Mouse (Mus musculus): Measurements from ENCODE around the gene Myo9b. TPM values are rescaled to one million over a fixed set of nuclear protein-coding genes. Genes with fewer than 3 reads are reported as not detected.

Myo9b gene
- polyA plus RNA-seq, 1 experiment = 8.8 TPM

DNA sequence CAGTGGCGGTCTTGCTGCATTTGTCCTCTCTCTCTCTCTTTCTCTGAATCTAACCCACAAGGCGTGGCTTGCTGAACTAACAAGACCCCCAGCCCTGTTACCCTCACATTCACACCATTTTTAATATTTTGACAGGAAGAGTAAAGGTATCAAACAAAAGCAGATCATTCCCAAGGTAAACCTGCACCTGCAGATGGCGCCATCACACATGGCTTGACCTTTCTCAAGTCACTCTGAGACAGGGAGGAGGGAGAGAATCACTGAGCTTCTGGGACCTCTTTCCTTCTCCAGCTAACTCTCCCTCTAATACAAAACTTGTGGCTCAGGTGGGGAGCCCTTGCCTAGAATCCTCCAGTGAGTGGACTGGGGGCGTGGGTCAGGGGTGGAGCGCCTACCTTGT is 68.1 kb downstream of the Myo9b start:
- Histone ChIP-seq H3K4me3 (ENCODE audit: control insufficient read depth, low read depth, low read length) (no peak overlapping the region), H3K36me3 (ENCODE audit: control insufficient read depth, insufficient read depth, low read length) (no peaks in the 10 kb centered on the region; the same call in 1 of the 2 replicates), H3K27ac (ENCODE audit: control insufficient read depth, insufficient read depth, low read depth, low read length) (no peak overlapping the region), H3K27me3 (ENCODE audit: control insufficient read depth, insufficient read depth, low read length) (no peaks in the 10 kb centered on the region), H3K4me1 (ENCODE audit: control insufficient read depth, insufficient read depth, low read length) (no peaks in the 10 kb centered on the region)
- TF ChIP-seq CTCF (IDR thresholded peaks at IDR 0.05; ENCODE audit: control insufficient read depth, insufficient read depth, insufficient replicate concordance, low read depth, low read length) (no peak), POLR2A (IDR thresholded peaks at IDR 0.05; ENCODE audit: control insufficient read depth, low read depth, low read length) (no peak)

- Histone ChIP-seq H3K4me3 (ENCODE audit: control insufficient read depth, low read depth, low read length) (no peak overlapping the region), H3K27ac (ENCODE audit: control insufficient read depth, insufficient read depth, low read depth, low read length) (no peak overlapping the region), H3K27me3 (ENCODE audit: control insufficient read depth, insufficient read depth, low read length) (no peaks in the 10 kb centered on the region), H3K4me1 (ENCODE audit: control insufficient read depth, insufficient read depth, low read length) (no peaks in the 10 kb centered on the region), H3K36me3 (ENCODE audit: control insufficient read depth, insufficient read depth, low read length) (no peaks in the 10 kb centered on the region; the same call in none of the 2 replicates)
- no peak for TF ChIP-seq POLR2A (IDR thresholded peaks at IDR 0.05; ENCODE audit: control insufficient read depth, low read depth, low read length)
- no peak for TF ChIP-seq CTCF (IDR thresholded peaks at IDR 0.05; ENCODE audit: control insufficient read depth, insufficient read depth, insufficient replicate concordance, low read depth, low read length)
Measured at GRCm38 (mm10) chr8:71346581-71346980, 74.1 kb downstream of the Myo9b start.

DNA sequence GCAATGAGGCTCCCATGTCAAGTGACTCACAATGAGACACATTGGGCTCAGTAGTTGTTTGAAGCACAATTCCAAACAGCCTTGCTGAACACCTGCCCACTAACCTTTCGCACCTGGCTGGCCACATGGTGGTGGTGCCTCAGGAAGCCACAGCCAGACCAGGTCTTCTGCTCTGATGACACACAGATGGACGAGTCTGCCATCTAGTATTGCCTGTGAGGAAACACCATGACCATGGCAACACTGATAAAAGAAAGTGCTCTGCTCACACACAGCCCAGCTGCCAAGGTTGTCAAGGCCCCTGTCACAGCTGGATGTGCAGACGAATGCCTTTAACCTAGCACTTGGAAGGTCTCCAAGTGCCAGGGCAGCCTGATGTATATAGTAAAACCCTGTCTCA is 78.6 kb downstream of the Myo9b start:
- no peak for TF ChIP-seq CTCF (IDR thresholded peaks at IDR 0.05; ENCODE audit: control insufficient read depth, insufficient read depth, insufficient replicate concordance, low read depth, low read length)
- TF ChIP-seq POLR2A (IDR thresholded peaks at IDR 0.05; ENCODE audit: control insufficient read depth, low read depth, low read length) = no peak
- Histone ChIP-seq H3K27me3 (ENCODE audit: control insufficient read depth, insufficient read depth, low read length) (no peaks in the 10 kb centered on the region), H3K27ac (ENCODE audit: control insufficient read depth, insufficient read depth, low read depth, low read length) (no peak overlapping the region), H3K36me3 (ENCODE audit: control insufficient read depth, insufficient read depth, low read length) (no peaks in the 10 kb centered on the region; the same call in none of the 2 replicates), H3K4me3 (ENCODE audit: control insufficient read depth, low read depth, low read length) (no peak overlapping the region), H3K4me1 (ENCODE audit: control insufficient read depth, insufficient read depth, low read length) (no peaks in the 10 kb centered on the region)

- no peak for TF ChIP-seq CTCF (IDR thresholded peaks at IDR 0.05; ENCODE audit: control insufficient read depth, insufficient read depth, insufficient replicate concordance, low read depth, low read length)
- TF ChIP-seq POLR2A (IDR thresholded peaks at IDR 0.05; ENCODE audit: control insufficient read depth, low read depth, low read length) = no peak
- H3K36me3 ChIP-seq (ENCODE audit: control insufficient read depth, insufficient read depth, low read length) = no peaks in the 10 kb centered on the region; the same call in none of the 2 replicates
- H3K27me3 ChIP-seq (ENCODE audit: control insufficient read depth, insufficient read depth, low read length) = no peaks in the 10 kb centered on the region
- H3K4me3 ChIP-seq (ENCODE audit: control insufficient read depth, low read depth, low read length) = no peak overlapping the region
- H3K4me1 ChIP-seq (ENCODE audit: control insufficient read depth, insufficient read depth, low read length) = no peaks in the 10 kb centered on the region
- no peak overlapping the region for H3K27ac ChIP-seq (ENCODE audit: control insufficient read depth, insufficient read depth, low read depth, low read length)
Measured at GRCm38 (mm10) chr8:71351520-71351919, 79.0 kb downstream of the Myo9b start.

DNA sequence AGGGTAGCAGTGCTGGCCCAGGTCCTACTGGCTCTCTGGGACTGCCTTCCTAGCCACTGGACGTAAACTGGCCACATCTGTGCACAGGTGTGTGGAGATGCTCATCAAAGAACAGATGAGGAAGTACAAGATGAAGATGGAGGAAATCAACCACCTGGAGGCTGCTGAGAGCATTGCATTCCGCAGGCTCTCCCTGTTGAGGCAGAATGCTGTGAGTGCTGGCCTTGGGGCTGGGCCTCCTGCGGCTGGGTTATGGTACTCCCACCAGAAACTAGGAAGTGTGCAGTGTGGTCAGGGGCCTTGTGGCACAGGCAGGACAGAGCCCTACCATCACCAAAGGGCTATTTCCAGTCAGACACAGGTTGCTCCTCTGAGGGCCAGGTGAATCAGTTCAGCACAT is 85.5 kb downstream of the Myo9b start:
- Histone ChIP-seq H3K4me1 (ENCODE audit: control insufficient read depth, insufficient read depth, low read length) (no peaks in the 10 kb centered on the region), H3K27ac (ENCODE audit: control insufficient read depth, insufficient read depth, low read depth, low read length) (no peak overlapping the region), H3K36me3 (ENCODE audit: control insufficient read depth, insufficient read depth, low read length) (no peaks in the 10 kb centered on the region; the same call in 1 of the 2 replicates), H3K27me3 (ENCODE audit: control insufficient read depth, insufficient read depth, low read length) (no peaks in the 10 kb centered on the region), H3K4me3 (ENCODE audit: control insufficient read depth, low read depth, low read length) (no peak overlapping the region)
- peak; percentile 3; the same call in 1 of the 2 replicates for TF ChIP-seq CTCF (IDR thresholded peaks at IDR 0.05; ENCODE audit: control insufficient read depth, insufficient read depth, insufficient replicate concordance, low read depth, low read length)
- TF ChIP-seq POLR2A (IDR thresholded peaks at IDR 0.05; ENCODE audit: control insufficient read depth, low read depth, low read length) = no peak

DNA sequence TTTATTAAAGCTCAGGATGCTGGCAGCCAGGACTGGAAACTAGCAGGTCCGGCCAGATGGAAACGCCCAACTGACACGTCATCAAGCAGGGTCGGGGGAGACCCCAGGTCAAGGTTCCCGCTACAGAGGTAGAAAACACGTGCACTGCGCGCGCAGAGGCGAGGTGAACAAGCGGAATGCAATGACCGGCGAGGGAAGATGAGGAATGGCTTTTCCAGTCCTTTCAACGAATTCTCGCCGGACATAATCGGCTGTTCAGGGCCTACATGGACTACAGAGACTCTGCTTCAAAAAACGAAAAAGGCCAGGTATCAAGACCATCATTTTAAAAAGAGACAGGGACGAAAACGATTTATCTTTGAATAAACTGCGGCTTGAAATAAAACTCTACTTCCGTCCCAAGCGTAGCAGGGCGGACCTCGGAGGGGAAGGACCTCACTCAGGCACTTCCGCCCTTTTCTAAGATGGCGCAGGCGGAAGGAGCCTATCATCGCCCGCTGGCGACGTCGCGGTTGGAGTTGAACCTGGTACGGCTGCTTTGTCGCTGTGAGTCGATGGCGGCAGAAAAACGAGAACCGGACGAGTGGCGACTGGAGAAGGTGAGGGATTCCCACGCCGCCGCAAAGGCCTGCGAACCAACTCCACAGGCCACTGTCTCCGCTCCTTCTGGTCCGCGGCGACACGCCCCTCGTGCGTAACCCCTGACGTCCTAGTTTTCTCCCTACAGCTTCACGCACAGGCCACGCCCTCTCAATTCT is 94.4 kb downstream of the Myo9b start, which contains the start of gene Use1:
Gene Use1 (plus strand): TSS at position 78 of the 758 bp plus-strand sequence.
- TF ChIP-seq CTCF (IDR thresholded peaks at IDR 0.05; ENCODE audit: control insufficient read depth, insufficient read depth, insufficient replicate concordance, low read depth, low read length) = no peak; the same call in 1 of the 2 replicates
- TF ChIP-seq POLR2A (IDR thresholded peaks at IDR 0.05; ENCODE audit: control insufficient read depth, low read depth, low read length) = peak; percentile 83
- H3K27ac ChIP-seq (ENCODE audit: control insufficient read depth, insufficient read depth, low read depth, low read length) = peak within 1 kb of the TSS; percentile 98
- no peaks in the 10 kb centered on the region for H3K27me3 ChIP-seq (ENCODE audit: control insufficient read depth, insufficient read depth, low read length)
- no peaks in the 10 kb centered on the region; the same call in 1 of the 2 replicates for H3K36me3 ChIP-seq (ENCODE audit: control insufficient read depth, insufficient read depth, low read length)
- peak within 1 kb of the TSS; percentile 95 for H3K4me3 ChIP-seq (ENCODE audit: control insufficient read depth, low read depth, low read length)
- peaks cover 10% of the 10 kb centered on the region for H3K4me1 ChIP-seq (ENCODE audit: control insufficient read depth, insufficient read depth, low read length)

- no peaks in the 10 kb centered on the region for H3K27me3 ChIP-seq (ENCODE audit: control insufficient read depth, insufficient read depth, low read length)
- peak overlapping the region; percentile 98 for H3K27ac ChIP-seq (ENCODE audit: control insufficient read depth, insufficient read depth, low read depth, low read length)
- TF ChIP-seq CTCF (IDR thresholded peaks at IDR 0.05; ENCODE audit: control insufficient read depth, insufficient read depth, insufficient replicate concordance, low read depth, low read length) = no peak
- TF ChIP-seq POLR2A (IDR thresholded peaks at IDR 0.05; ENCODE audit: control insufficient read depth, low read depth, low read length) = no peak
- peak overlapping the region; percentile 95 for H3K4me3 ChIP-seq (ENCODE audit: control insufficient read depth, low read depth, low read length)
- no peaks in the 10 kb centered on the region; the same call in 1 of the 2 replicates for H3K36me3 ChIP-seq (ENCODE audit: control insufficient read depth, insufficient read depth, low read length)
- peaks cover 13% of the 10 kb centered on the region for H3K4me1 ChIP-seq (ENCODE audit: control insufficient read depth, insufficient read depth, low read length)
Measured at GRCm38 (mm10) chr8:71367529-71368176, 95.1 kb downstream of the Myo9b start.
